Mouse (Mus musculus): ENCODE results near the gene Sez6.
A peak's percentile ranks its signal among the peaks of the same experiment; 100 is the strongest.

Sez6 gene

GRCm38 (mm10) chr11:77983191-77983936 is 52.8 kb downstream of the Sez6 start:
- peak; percentile 66 for DNase-seq

DNA sequence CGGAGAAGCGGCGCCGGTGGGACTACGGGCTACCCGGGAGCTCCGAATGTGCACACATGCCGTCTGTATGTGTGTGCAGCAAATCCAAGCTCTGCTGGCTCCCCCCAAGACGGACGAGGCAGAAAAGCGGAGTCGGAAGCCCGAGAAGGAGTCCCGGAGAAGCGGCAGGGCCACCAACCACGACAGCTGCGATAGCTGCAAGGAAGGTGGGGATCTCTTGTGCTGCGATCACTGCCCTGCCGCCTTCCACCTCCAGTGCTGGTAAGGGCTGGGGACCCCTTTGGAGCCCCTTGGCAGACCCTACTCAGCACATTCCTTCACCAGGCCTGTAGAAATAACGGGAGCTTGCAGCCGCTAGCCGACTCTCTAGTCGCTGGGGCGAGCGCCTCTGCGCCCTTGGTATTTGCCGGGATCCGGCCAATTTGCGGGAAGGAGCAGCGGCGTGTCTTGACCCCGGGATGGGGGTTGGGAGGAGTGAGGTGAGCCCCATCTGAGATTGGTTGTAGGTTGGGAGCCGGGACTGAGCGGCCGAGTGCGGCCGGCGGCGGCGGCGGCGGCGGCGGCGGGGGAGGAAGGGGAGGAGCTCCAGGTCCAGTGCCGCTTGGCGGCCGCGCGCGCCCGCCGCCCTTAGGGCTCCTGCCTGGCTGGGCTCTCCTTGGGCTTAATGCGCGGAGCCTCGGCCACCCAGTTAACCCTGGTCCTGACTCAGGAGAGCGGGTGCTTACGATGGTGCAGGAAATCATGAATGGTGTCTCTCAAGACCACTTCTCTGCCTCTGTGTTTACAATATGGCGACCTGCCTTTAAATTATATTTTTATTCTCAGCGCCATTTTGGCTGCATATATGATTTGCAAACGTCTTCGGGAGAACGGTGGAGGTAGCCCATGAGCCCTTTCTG is 53.6 kb downstream of the Sez6 start:
- peak; percentile 81 for DNase-seq

DNA sequence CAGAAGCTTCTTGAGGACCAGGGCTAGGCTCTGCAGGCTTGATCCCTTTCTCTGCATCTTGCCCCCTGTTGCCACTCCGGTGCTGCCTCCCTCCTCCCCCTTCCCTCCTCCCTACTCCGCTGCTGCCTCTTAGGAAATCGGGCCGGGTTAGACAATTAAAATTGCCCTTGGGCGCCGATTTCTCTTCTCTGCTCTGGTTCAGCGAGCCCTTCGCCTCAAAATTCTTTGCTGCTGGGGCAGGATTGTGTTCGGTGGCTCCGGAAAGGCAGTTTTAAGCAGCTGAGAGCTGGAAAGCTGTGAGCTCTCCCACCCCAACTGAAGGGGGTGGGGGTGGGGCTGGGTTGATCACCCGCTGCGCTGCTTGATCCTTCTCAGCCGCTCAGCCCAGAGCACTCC is 54.2 kb downstream of the Sez6 start:
- DNase-seq, result peak; percentile 49

- no peak for DNase-seq
Measured at GRCm38 (mm10) chr11:77985541-77986065, 55.0 kb downstream of the Sez6 start.

GRCm38 (mm10) chr11:77989071-77989690 is 58.6 kb downstream of the Sez6 start:
- DNase-seq, result no peak

GRCm38 (mm10) chr11:77995556-77995955 is 65.0 kb downstream of the Sez6 start:
- no peak for DNase-seq

DNA sequence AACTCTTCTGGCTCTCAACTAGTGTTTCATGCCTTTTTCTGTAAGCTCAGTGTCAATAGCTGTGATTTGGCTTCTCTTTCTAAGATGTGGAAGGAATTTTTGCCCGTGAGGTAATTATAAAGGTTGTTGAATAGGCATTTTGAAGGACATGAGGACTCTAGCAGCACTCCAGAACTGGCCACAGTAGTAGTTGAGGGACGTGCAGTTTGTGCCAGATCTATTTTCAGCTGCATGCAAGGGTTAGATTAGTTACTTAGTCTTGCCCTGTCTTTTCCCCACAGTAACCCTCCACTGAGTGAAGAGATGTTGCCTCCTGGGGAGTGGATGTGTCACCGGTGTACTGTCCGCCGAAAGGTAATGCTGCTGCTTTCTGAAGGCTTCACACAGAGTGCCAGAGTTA is 75.8 kb downstream of the Sez6 start:
- no peak for DNase-seq

DNA sequence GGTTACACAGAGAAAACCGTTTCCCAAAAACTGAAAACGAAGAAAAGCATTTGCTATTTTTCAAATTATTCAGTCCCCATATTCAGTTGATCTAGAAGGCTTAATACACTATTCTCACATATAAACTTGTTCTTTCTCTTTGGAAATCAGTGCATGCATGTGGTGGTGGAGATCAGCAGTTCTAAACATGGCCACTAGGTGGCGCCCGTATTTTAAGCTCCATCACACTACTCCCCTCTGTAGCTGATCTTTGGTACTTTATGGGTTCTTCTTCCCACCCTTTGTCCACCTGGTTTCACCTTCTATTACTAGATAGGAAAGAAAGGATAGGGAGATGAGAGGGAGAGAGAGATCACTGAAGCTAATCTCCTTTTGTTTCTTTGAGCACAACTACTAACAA is 89.1 kb downstream of the Sez6 start:
- DNase-seq, result peak; percentile 79

GRCm38 (mm10) chr11:78023607-78024006 is 93.0 kb downstream of the Sez6 start:
- DNase-seq, result peak; percentile 38
